Mouse (Mus musculus) megakaryocyte, embryonic 14.5 days (primary cell): Measurements from ENCODE around the gene Nid1. TPM values are rescaled to one million over a fixed set of nuclear protein-coding genes. Genes with fewer than 3 reads are reported as not detected.
"Not testable (repeated sequence)": the region's sequence is repeated elsewhere in the genome, so short reads cannot be mapped to it uniquely, and the experiment has no call there.

Source experiments
- H3K27me3 ChIP-seq: replicated peaks from 2 replicates; pipeline ENCODE3; 2012; ENCODE audit warnings: inconsistent platforms
- H3K36me3 ChIP-seq: replicated peaks from 2 replicates; pipeline ENCODE3; 2012; ENCODE audit warnings: low read length, inconsistent platforms, mixed read lengths
- H3K4me1 ChIP-seq: 2 replicates; pipeline ENCODE4 v1.6.1; 2012; ENCODE audit warnings: inconsistent platforms
- H3K4me3 ChIP-seq: replicated peaks from 2 replicates; pipeline ENCODE3; 2012; ENCODE audit warnings: moderate library complexity, mild to moderate bottlenecking, inconsistent platforms
- H3K9me3 ChIP-seq: 2 replicates; pipeline ENCODE4 v1.6.1; 2012; ENCODE audit warnings: inconsistent platforms
- FLI1 ChIP-seq: IDR thresholded peaks from 2 replicates; pipeline ENCODE4 v1.6.1; 2012; ENCODE audit warnings: low read length, inconsistent platforms, mixed read lengths
- GATA1 ChIP-seq: IDR thresholded peaks from 3 replicates; pipeline ENCODE4 v1.6.1; 2012; ENCODE audit warnings: mixed read lengths, low read length, inconsistent platforms, borderline replicate concordance
- polyA plus RNA-seq: library from polyadenylated mRNA; stranded (reverse); fragments of >175 nt; gene quantifications from 2 replicates; pipeline ENCODE4 v1.2.3, GENCODE M21; 2012; ENCODE audit warnings: low replicate concordance; ENCODE audit not compliant: insufficient read depth

Gene Nid1
- polyA plus RNA-seq, 1 experiment = not detected

- not testable (repeated sequence) for H3K27me3 ChIP-seq, H3K4me3 ChIP-seq, H3K9me3 ChIP-seq, H3K4me1 ChIP-seq, H3K36me3 ChIP-seq
Measured at GRCm38 (mm10) chr13:13438112-13438953, 982 bp downstream of the Nid1 start.

- not testable (repeated sequence) for H3K4me1 ChIP-seq, H3K27me3 ChIP-seq, H3K36me3 ChIP-seq, H3K9me3 ChIP-seq, H3K4me3 ChIP-seq
Measured at GRCm38 (mm10) chr13:13445601-13446000, 8.2 kb downstream of the Nid1 start.

GRCm38 (mm10) chr13:13446711-13447443, 9.5 kb downstream of the Nid1 start:
- not testable (repeated sequence) for H3K4me1 ChIP-seq, H3K4me3 ChIP-seq, H3K36me3 ChIP-seq, H3K9me3 ChIP-seq, H3K27me3 ChIP-seq

GRCm38 (mm10) chr13:13449981-13450380, 12.6 kb downstream of the Nid1 start:
- not testable (repeated sequence) for H3K9me3 ChIP-seq, H3K4me1 ChIP-seq, H3K4me3 ChIP-seq, H3K36me3 ChIP-seq, H3K27me3 ChIP-seq

GRCm38 (mm10) chr13:13450931-13451330, 13.6 kb downstream of the Nid1 start:
- not testable (repeated sequence) for H3K4me1 ChIP-seq, H3K27me3 ChIP-seq, H3K9me3 ChIP-seq, H3K36me3 ChIP-seq, H3K4me3 ChIP-seq

- H3K27me3 ChIP-seq, H3K4me1 ChIP-seq, H3K9me3 ChIP-seq, H3K36me3 ChIP-seq, H3K4me3 ChIP-seq: not testable (repeated sequence)
Measured at GRCm38 (mm10) chr13:13453332-13453731, 16.0 kb downstream of the Nid1 start.

GRCm38 (mm10) chr13:13454249-13454648, 16.9 kb downstream of the Nid1 start:
- not testable (repeated sequence) for H3K9me3 ChIP-seq, H3K4me3 ChIP-seq, H3K27me3 ChIP-seq, H3K36me3 ChIP-seq, H3K4me1 ChIP-seq

GRCm38 (mm10) chr13:13455632-13456492, 18.5 kb downstream of the Nid1 start:
- H3K4me3 ChIP-seq, H3K27me3 ChIP-seq, H3K4me1 ChIP-seq, H3K36me3 ChIP-seq, H3K9me3 ChIP-seq: not testable (repeated sequence)

GRCm38 (mm10) chr13:13458138-13458737, 20.9 kb downstream of the Nid1 start:
- TF ChIP-seq FLI1 (no peak), GATA1 (no peak)
- Histone ChIP-seq H3K36me3 (no peaks in the 10 kb centered on the region), H3K4me3 (no peak overlapping the region)

GRCm38 (mm10) chr13:13460521-13461138, 23.3 kb downstream of the Nid1 start:
- H3K27me3 ChIP-seq = peaks cover 2% of the 10 kb centered on the region
- H3K36me3 ChIP-seq = no peaks in the 10 kb centered on the region
- no peaks in the 10 kb centered on the region for H3K4me1 ChIP-seq
- TF ChIP-seq GATA1 = no peak
- TF ChIP-seq FLI1 = no peak
- H3K9me3 ChIP-seq = no peaks in the 10 kb centered on the region
- no peak overlapping the region for H3K4me3 ChIP-seq

More at GRCm38 (mm10) chr13:13458138-13458737, 20.9 kb downstream of the Nid1 start:
- Histone ChIP-seq H3K9me3 (no peaks in the 10 kb centered on the region), H3K4me1 (no peaks in the 10 kb centered on the region), H3K27me3 (peaks cover 2% of the 10 kb centered on the region)
